Mouse (Mus musculus): ENCODE measurements around the gene 4933428M09Rik. TPM values are rescaled to one million over a fixed set of nuclear protein-coding genes. Genes with fewer than 3 reads are reported as not detected.
A peak's percentile ranks its signal among the peaks of the same experiment; 100 is the strongest.
"Not testable (repeated sequence)": the region's sequence is repeated elsewhere in the genome, so short reads cannot be mapped to it uniquely, and the experiment has no call there.

The 4933428M09Rik gene
- total RNA-seq (2014; rRNA removed), result not detected in 2 replicates
- polyA plus RNA-seq (2015; fragmentation: Nextera tagmentation; extraction: Ambion mirVana), result not detected in 2 replicates

DNA sequence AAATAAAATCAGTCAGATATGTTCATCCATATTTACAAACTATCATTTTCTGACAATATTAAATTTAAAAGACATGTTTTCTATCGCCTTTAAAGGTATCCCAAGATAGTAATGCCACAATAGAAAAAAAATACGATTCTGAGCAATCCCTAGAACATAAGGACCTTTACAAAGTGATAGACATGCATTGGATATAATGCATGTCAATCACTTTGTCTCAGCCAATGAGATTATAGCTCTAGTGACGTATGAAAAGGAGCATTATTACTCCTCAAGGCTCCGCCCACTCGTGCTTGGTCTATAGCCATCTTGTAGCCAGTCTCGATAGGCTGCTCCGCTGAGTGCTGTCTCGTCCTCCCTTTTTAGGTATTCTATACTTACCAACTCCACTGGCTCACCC lies at the start of gene 4933428M09Rik:
Gene 4933428M09Rik (plus strand): TSS at position 301 of the 400 bp plus-strand sequence.
- WGBS, result 87% methylated on average over 8 of the region's 8 CpGs
- no peak within 1 kb of the TSS for H3K4me3 ChIP-seq (ENCODE audit: low read depth, low read length)
- no peak within 1 kb of the TSS for H3K27ac ChIP-seq (ENCODE audit: low read depth, low read length)
- no peaks in the 10 kb centered on the region for H3K36me3 ChIP-seq (ENCODE audit: insufficient read depth)
- DNase-seq, result no peak
- ATAC-seq, result no peak
- TF ChIP-seq CTCF (IDR thresholded peaks at IDR 0.05; ENCODE audit: low read depth), result no peak
- no peaks in the 10 kb centered on the region for H3K9me3 ChIP-seq (ENCODE audit: low read length)
- no peak within 1 kb of the TSS for H3K4me2 ChIP-seq (ENCODE audit: low read depth)
- no peaks in the 10 kb centered on the region for H3K4me1 ChIP-seq (ENCODE audit: insufficient read depth)
- H3K27me3 ChIP-seq (ENCODE audit: insufficient read depth, low read length), result no peaks in the 10 kb centered on the region
- no peak within 1 kb of the TSS for H3K9ac ChIP-seq

GRCm38 (mm10) chrX:139134031-139134430 lies 45.0 kb upstream of the 4933428M09Rik start:
- Histone ChIP-seq H3K4me3 (ENCODE audit: low read depth, low read length) (no peak overlapping the region), H3K36me3 (ENCODE audit: insufficient read depth) (no peaks in the 10 kb centered on the region), H3K9me3 (ENCODE audit: low read length) (no peaks in the 10 kb centered on the region), H3K27ac (ENCODE audit: low read depth, low read length) (no peak overlapping the region), H3K4me2 (ENCODE audit: low read depth) (no peak overlapping the region), H3K9ac (no peak overlapping the region), H3K27me3 (ENCODE audit: insufficient read depth, low read length) (no peaks in the 10 kb centered on the region), H3K4me1 (ENCODE audit: insufficient read depth) (no peaks in the 10 kb centered on the region)
- 0 out of 2 replicates have a peak, but pooled peaks have one; percentile 20 for ATAC-seq
- 37% methylated on average over 4 of the region's 4 CpGs for WGBS
- TF ChIP-seq CTCF (IDR thresholded peaks at IDR 0.05; ENCODE audit: low read depth), result no peak
- peak; percentile 0 for DNase-seq

- 92% methylated on average over 3 of the region's 3 CpGs for WGBS
- not testable (repeated sequence) for ATAC-seq; DNase-seq; H3K27ac ChIP-seq (ENCODE audit: low read depth, low read length); H3K4me2 ChIP-seq (ENCODE audit: low read depth); H3K36me3 ChIP-seq (ENCODE audit: insufficient read depth); H3K4me3 ChIP-seq (ENCODE audit: low read depth, low read length); H3K9me3 ChIP-seq (ENCODE audit: low read length); H3K4me1 ChIP-seq (ENCODE audit: insufficient read depth); H3K9ac ChIP-seq; H3K27me3 ChIP-seq (ENCODE audit: insufficient read depth, low read length)
- peak; percentile 9; the same call in 1 of the 2 replicates for TF ChIP-seq CTCF (IDR thresholded peaks at IDR 0.05; ENCODE audit: low read depth)
Measured at GRCm38 (mm10) chrX:139191506-139191905, 12.5 kb downstream of the 4933428M09Rik start.

DNA sequence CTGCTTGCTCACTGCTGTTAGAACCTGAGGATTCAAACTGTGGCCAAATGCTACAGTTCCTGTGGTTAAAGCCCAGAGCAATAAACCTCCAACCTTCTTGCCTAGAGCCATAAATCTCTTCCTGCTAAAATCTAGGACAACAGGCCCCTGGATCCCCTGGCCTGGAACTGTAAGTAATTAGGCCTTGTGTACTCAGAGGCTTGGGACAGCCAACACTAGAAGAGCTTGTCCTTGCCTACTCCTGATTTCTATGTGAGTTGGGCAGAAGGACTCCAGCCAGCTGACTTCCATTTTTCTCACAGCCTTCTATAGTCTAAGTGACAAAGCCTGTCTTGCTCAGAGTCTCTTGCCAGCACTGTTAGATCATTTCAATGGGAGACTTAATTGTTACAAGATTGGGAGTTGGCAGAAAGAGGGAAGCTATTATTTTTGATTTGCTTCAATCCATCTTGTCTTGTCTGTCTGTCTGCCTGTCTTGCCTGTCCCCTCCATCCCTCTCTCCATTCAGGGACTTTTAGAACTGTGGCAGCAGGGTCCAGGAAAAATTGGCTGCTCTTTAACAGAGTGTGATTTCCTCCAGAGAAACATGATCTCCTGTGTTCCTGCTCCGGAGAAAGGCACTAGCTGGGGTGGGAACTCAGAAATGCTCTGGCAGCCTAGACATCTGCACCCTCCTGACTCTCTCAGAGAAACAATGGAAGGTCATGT lies 15.7 kb downstream of the 4933428M09Rik start:
- DNase-seq (no peak), ATAC-seq (no peak)
- H3K9me3 ChIP-seq (ENCODE audit: low read length), result no peaks in the 10 kb centered on the region
- no peak for TF ChIP-seq CTCF (IDR thresholded peaks at IDR 0.05; ENCODE audit: low read depth)
- no peak overlapping the region for H3K4me3 ChIP-seq (ENCODE audit: low read depth, low read length)
- H3K27ac ChIP-seq (ENCODE audit: low read depth, low read length), result no peak overlapping the region
- H3K4me2 ChIP-seq (ENCODE audit: low read depth), result no peak overlapping the region
- H3K36me3 ChIP-seq (ENCODE audit: insufficient read depth), result no peaks in the 10 kb centered on the region
- no peaks in the 10 kb centered on the region for H3K27me3 ChIP-seq (ENCODE audit: insufficient read depth, low read length)
- no peaks in the 10 kb centered on the region for H3K4me1 ChIP-seq (ENCODE audit: insufficient read depth)
- no peak overlapping the region for H3K9ac ChIP-seq
- WGBS, result 52% methylated on average over 1 of the region's 1 CpGs

GRCm38 (mm10) chrX:139209191-139209828 lies 30.3 kb downstream of the 4933428M09Rik start:
- 0 out of 2 replicates have a peak, but pooled peaks have one; percentile 8 for TF ChIP-seq CTCF (IDR thresholded peaks at IDR 0.05; ENCODE audit: low read depth)
- peak overlapping the region; percentile 60 for H3K4me2 ChIP-seq (ENCODE audit: low read depth)
- not testable (repeated sequence) for ATAC-seq; H3K9ac ChIP-seq; H3K27me3 ChIP-seq (ENCODE audit: insufficient read depth, low read length); DNase-seq; H3K36me3 ChIP-seq (ENCODE audit: insufficient read depth); H3K9me3 ChIP-seq (ENCODE audit: low read length); H3K27ac ChIP-seq (ENCODE audit: low read depth, low read length); H3K4me3 ChIP-seq (ENCODE audit: low read depth, low read length); H3K4me1 ChIP-seq (ENCODE audit: insufficient read depth)
- 79% methylated on average over 4 of the region's 4 CpGs for WGBS

- ATAC-seq, result peak; percentile 69
- Histone ChIP-seq H3K4me3 (ENCODE audit: low read depth, low read length) (peak within 1 kb of the TSS; percentile 42), H3K9me3 (ENCODE audit: low read length) (no peaks in the 10 kb centered on the region), H3K36me3 (ENCODE audit: insufficient read depth) (no peaks in the 10 kb centered on the region), H3K4me1 (ENCODE audit: insufficient read depth) (no peaks in the 10 kb centered on the region), H3K9ac (no peak within 1 kb of the TSS), H3K4me2 (ENCODE audit: low read depth) (peak within 1 kb of the TSS; percentile 60), H3K27ac (ENCODE audit: low read depth, low read length) (no peak within 1 kb of the TSS), H3K27me3 (ENCODE audit: insufficient read depth, low read length) (no peaks in the 10 kb centered on the region)
- peak; percentile 41 for DNase-seq
- WGBS, result 31% methylated on average over 31 of the region's 31 CpGs
- no peak for TF ChIP-seq CTCF (IDR thresholded peaks at IDR 0.05; ENCODE audit: low read depth)
Measured at GRCm38 (mm10) chrX:139209829-139210225, 30.8 kb downstream of the 4933428M09Rik start, which contains the start of gene Mum1l1. Gene Mum1l1, plus strand, starts transcription at chrX:139210042.

DNA sequence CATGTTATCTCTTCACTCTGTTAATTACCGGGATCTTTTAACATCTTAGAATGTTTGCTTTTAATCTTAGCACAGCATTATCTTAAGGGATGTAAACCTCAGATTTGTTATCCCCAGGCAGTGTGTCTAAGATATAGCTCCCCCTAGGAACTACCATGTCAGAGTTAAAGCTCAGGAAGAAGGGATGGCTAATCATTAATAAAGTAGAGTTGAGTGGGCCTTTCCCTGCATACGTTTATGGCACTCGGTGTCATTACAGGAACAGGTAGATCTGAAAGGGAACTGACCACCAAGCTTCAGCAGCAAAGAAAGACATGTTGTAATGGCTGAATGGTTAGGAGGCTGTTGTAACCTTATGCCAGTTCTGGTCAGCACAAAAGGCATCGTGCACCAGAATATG lies 35.7 kb downstream of the 4933428M09Rik start:
- no peak for DNase-seq

More for the DNA sequence above, 35.7 kb downstream of the 4933428M09Rik start:
- no peaks in the 10 kb centered on the region for H3K27me3 ChIP-seq (ENCODE audit: insufficient read depth, low read length)
- H3K9ac ChIP-seq, result no peak overlapping the region
- no peaks in the 10 kb centered on the region for H3K9me3 ChIP-seq (ENCODE audit: low read length)
- TF ChIP-seq CTCF (IDR thresholded peaks at IDR 0.05; ENCODE audit: low read depth), result no peak
- H3K4me2 ChIP-seq (ENCODE audit: low read depth), result no peak overlapping the region
- no peak overlapping the region for H3K27ac ChIP-seq (ENCODE audit: low read depth, low read length)
- H3K36me3 ChIP-seq (ENCODE audit: insufficient read depth), result no peaks in the 10 kb centered on the region
- WGBS, result 80% methylated on average over 4 of the region's 4 CpGs
- H3K4me3 ChIP-seq (ENCODE audit: low read depth, low read length), result no peak overlapping the region
- no peaks in the 10 kb centered on the region for H3K4me1 ChIP-seq (ENCODE audit: insufficient read depth)
- ATAC-seq, result no peak

All from forebrain, postnatal 0 days (tissue).